In the genomic region with DNA sequence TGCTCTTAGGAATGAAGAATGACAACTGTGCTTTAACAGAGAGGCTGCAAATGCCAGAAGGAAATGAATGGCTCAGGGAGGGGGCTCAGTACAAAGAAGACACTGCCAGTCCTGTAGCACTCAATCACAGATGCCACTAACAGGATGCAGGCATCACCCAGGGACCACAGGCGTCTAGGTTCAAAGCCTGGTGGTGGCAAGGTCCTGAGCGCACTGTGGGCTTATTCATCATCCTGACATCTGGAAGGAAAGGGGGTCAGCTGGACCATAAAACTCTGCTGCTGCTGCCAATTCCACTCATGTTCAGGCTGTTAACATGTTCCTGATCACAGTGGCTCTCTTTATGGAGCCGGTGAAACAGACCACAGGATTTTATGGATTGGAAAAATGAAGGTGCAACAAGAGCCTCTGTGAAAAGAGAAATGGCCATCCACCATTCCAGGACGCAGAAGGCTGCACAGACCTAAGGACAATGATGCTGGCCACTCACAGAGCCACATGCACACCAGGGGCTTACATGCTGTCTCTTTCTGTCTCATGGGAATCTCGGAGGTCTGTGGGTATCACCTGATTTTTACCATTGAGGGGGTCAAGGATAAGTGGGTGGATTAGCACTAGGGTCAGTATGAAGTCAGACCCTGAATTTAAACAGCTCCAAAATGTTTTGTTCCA, we compare ENCODE assay signal across 10 mouse cellular contexts.
A peak's percentile ranks its signal among the peaks of the same experiment; 100 is the strongest.
DNase-seq lines count a peak whose midpoint lies in the region; ATAC-seq and TF ChIP-seq lines count a peak whose summit lies in the region.
"Had no signal": no experiment of that assay in that cellular context is flagged by ENCODE, and none has a peak within 500 bp of the region (broad histone marks: within the 10 kb centered on the region; RNA-seq: fewer than 3 reads in every experiment).

No protein-coding gene starts in this region.

- H3K9me3 ChIP-seq in intestine, embryonic 16.5 days (ENCODE audit: control insufficient read depth, low read length), result no peaks in the 10 kb centered on the region
- no peaks in the 10 kb centered on the region for H3K9me3 ChIP-seq in intestine, postnatal 0 days (ENCODE audit: control insufficient read depth)
- H3K9me3 ChIP-seq in embryonic facial prominence, embryonic 10.5 days, result no peaks in the 10 kb centered on the region
- H3K9me3 ChIP-seq: liver, embryonic 15.5 days had no signal

- no peak overlapping the region for H3K4me2 ChIP-seq in intestine, embryonic 16.5 days (ENCODE audit: low read depth, low read length)
- H3K4me2 ChIP-seq in intestine, postnatal 0 days (replicated peaks; ENCODE audit: low read depth), result no peak overlapping the region
- H3K4me2 ChIP-seq: liver, embryonic 15.5 days had no signal

- no peaks in the 10 kb centered on the region for H3K4me1 ChIP-seq in intestine, embryonic 16.5 days (ENCODE audit: control insufficient read depth, insufficient read depth, low read length)
- no peaks in the 10 kb centered on the region for H3K4me1 ChIP-seq in intestine, postnatal 0 days (replicated peaks; ENCODE audit: control insufficient read depth, insufficient read depth, low read length)
- H3K4me1 ChIP-seq in embryonic facial prominence, embryonic 10.5 days, result peaks cover 33% of the 10 kb centered on the region
- H3K4me1 ChIP-seq: liver, embryonic 15.5 days had no signal

- no peak overlapping the region for H3K9ac ChIP-seq in intestine, embryonic 16.5 days (ENCODE audit: low read depth, low read length)
- H3K9ac ChIP-seq in intestine, postnatal 0 days (ENCODE audit: low read depth, low read length), result no peak overlapping the region
- H3K9ac ChIP-seq: liver, embryonic 15.5 days had no signal

- no peak for TF ChIP-seq CTCF in intestine, postnatal 0 days (IDR thresholded peaks at IDR 0.05; ENCODE audit: low read depth)

- no peak overlapping the region for H3K4me3 ChIP-seq in intestine, embryonic 16.5 days (ENCODE audit: low read length)
- no peak overlapping the region for H3K4me3 ChIP-seq in intestine, postnatal 0 days (ENCODE audit: low read depth, low read length)
- no peak overlapping the region for H3K4me3 ChIP-seq in embryonic facial prominence, embryonic 10.5 days
- H3K4me3 ChIP-seq: liver, embryonic 15.5 days had no signal

- H3K27ac ChIP-seq in intestine, embryonic 16.5 days (ENCODE audit: low read length), result no peak overlapping the region
- no peak overlapping the region for H3K27ac ChIP-seq in intestine, postnatal 0 days (ENCODE audit: low read depth, low read length)
- peak overlapping the region; percentile 48; the same call in 1 of the 2 replicates for H3K27ac ChIP-seq in embryonic facial prominence, embryonic 10.5 days (replicated peaks)
- H3K27ac ChIP-seq: liver, embryonic 15.5 days had no signal

- H3K36me3 ChIP-seq in intestine, embryonic 16.5 days (ENCODE audit: control insufficient read depth, insufficient read depth, low read length), result no peaks in the 10 kb centered on the region
- peaks cover 30% of the 10 kb centered on the region; the same call in 1 of the 2 replicates for H3K36me3 ChIP-seq in intestine, postnatal 0 days (ENCODE audit: control insufficient read depth, insufficient read depth)
- H3K36me3 ChIP-seq in embryonic facial prominence, embryonic 10.5 days (replicated peaks), result no peaks in the 10 kb centered on the region
- H3K36me3 ChIP-seq: liver, embryonic 15.5 days had no signal

- H3K27me3 ChIP-seq in intestine, embryonic 16.5 days (replicated peaks; ENCODE audit: control insufficient read depth, insufficient read depth, low read length), result no peaks in the 10 kb centered on the region
- H3K27me3 ChIP-seq in intestine, postnatal 0 days (replicated peaks; ENCODE audit: control insufficient read depth, insufficient read depth, low read length), result no peaks in the 10 kb centered on the region
- no peaks in the 10 kb centered on the region for H3K27me3 ChIP-seq in embryonic facial prominence, embryonic 10.5 days (replicated peaks; ENCODE audit: low read depth, poor library complexity, severe bottlenecking)
- H3K27me3 ChIP-seq: liver, embryonic 15.5 days had no signal

- WGBS in intestine, embryonic 16.5 days, result 37% methylated on average over 5 of the region's 5 CpGs
- WGBS in intestine, postnatal 0 days, result 56% methylated on average over 5 of the region's 5 CpGs
- 44% methylated on average over 5 of the region's 5 CpGs for WGBS in embryonic facial prominence, embryonic 10.5 days

- DNase-seq in embryonic facial prominence, embryonic 10.5 days (ENCODE audit: low spot score), result peak; percentile 51
- peak; percentile 2 to 6 for DNase-seq in kidney, adult 8-10 months
- peak; percentile 63 for DNase-seq in neural tube, embryonic 10.5 days (ENCODE audit: extremely low spot score, low spot score)
- no peak for DNase-seq in ovary, postnatal 10 days (ENCODE audit: low spot score)
- no peak for DNase-seq in liver
- no peak for DNase-seq in frontal cortex, adult 2 months (ENCODE audit: extremely low spot score in 1 of 2, low spot score in 1 of 2)
- DNase-seq: thymus, postnatal 14 days had no signal

- ATAC-seq in intestine, embryonic 16.5 days, result peak; percentile 46; the same call in 1 of the 2 replicates
- no peak for ATAC-seq in intestine, postnatal 0 days

Comparison
In these comparisons a context has a peak if more than half of its experiments do, and no peak if none do; other contexts are left out.
1. DNase-seq: peak in embryonic facial prominence, embryonic 10.5 days (single experiment), kidney, adult 8-10 months (2 of 2) and neural tube, embryonic 10.5 days (single experiment); none in ovary, postnatal 10 days (single experiment), liver (single experiment) and frontal cortex, adult 2 months (0 of 2).